Mouse (Mus musculus): ENCODE measurements around the gene Gm44805. TPM values are rescaled to one million over a fixed set of nuclear protein-coding genes. Genes with fewer than 3 reads are reported as not detected.

The Gm44805 gene
- not detected for polyA plus RNA-seq (2017; shearing (Covaris generic))

DNA sequence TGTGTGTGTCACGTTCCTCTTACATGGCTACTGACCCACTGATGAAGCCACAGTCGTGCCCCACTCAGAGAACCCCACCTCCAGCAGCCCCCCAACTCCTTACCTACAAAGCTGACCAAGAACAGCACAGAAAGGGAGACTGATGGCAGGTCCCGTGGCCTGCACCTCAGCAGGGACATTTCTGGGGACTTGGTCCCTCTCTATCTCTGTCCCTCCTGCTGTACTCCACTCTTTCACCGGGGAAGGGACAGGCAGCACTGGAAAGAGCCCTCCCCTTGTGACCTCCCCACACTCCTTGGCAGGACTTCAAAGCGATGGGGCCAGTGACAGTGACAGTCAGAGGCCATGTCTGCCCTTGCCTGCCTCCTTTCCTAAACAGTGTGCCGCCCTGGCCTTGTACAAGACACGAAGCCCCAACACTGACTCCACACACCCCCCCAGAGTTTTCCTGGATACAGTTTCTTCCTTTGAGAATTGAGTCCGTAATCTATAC is at the start of gene Gm44805, which contains the start of gene Apoc4:
Gene Gm44805 (minus strand): TSS at position 222 of the 493 bp plus-strand sequence.
Gene Apoc4 (minus strand): TSS at position 278 of the 493 bp plus-strand sequence.

GRCm38 (mm10) chr7:19715239-19716054 is 34.2 kb upstream of the Gm44805 start, which contains the start of gene Tomm40:
Tomm40 (minus strand) TSS chr7:19715438.

DNA sequence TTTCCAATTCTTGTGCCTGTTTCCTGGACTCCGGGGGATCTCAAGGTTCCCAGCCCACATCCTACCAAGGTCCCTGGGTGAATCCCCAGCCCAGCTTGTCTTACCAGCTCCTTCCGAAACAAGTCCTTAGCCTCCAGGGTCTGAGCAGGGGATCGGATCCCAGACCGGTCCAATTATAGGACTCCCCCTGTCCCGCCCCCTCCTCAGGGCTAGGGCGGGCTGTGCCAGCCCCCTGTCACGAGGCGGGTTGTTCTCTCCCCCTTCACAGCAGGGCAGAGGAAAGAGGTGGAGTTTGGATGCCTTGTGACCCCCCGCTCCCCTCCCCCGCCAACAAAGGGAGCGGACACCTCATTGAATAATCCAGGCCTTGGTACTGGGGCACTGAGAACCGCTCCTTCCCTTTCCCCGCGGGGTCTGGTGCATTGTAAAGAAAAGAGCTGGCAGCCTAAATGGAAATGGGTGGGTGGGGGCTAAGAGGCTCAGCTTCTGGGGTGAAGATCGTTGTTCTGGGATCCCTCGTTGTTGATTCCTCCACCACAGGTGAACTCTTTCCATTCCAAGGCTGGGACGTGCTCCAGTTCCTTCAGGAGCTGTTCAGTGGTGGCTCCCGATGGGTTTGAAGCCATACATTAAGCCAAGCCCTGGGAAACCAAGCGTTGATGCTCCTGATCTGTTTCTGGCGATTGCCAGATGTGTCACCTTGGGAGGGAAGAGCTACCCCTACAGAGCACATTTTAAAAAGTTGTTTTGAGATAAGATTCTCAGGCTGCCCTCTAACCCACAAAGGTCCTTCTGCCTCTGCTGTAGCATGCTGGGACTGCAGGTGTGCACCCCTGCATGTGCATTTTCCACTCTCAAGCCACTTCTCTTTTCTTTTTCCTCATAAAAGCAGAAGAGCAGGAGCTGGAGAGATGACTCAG is 17.9 kb upstream of the Gm44805 start, which contains the start of gene Apoe:
Gene Apoe (minus strand): TSS at position 282 of the 920 bp plus-strand sequence.

DNA sequence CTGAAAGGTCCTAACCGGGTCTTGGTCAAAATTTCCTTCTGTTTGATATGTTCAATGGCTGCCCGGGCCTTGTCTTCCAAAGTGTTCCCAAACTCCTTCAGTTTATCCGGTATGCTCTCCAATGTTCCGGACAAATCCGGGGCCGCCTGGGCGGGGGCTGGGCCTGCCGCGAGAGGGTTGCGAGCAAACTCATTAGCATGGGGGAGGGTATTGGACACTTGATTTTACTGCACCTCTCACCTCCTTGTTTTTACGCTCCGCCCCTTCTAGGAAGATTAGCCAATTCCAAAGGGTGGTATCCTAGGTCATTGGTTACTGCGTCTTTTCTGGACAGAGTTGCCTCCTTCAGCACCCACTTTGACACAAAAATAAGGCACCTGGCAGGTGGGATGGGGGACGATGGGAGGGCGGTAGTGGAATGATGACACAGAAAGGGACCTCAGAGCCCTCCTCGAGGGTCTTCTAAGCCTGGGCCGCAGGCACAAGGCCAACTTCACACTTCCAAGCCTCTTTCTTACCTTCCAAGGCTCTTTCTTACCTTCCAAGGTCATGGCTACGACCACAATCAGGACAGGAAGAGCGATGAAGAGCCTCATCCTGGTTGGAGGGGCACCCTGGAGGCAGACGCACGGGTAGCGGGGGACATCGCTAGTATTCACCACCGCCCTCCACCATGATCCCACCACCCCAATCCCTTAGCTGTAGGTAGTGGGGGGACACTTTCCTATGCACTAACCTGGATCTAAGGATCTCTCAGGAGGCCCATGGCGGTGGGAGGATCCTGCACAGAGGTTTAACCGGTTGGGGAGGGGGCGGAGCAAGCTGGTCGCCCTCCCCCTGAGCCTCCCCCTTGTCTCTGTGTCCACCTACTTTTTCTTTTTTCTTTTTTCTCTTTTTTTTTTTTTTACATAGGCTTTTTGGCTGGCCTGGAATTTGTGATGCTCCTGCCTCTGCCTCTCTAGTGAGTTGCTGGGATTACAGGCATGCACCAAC is 10.9 kb upstream of the Gm44805 start, which contains the start of gene Apoc1:
Gene Apoc1 (minus strand): TSS at position 788 of the 993 bp plus-strand sequence.

DNA sequence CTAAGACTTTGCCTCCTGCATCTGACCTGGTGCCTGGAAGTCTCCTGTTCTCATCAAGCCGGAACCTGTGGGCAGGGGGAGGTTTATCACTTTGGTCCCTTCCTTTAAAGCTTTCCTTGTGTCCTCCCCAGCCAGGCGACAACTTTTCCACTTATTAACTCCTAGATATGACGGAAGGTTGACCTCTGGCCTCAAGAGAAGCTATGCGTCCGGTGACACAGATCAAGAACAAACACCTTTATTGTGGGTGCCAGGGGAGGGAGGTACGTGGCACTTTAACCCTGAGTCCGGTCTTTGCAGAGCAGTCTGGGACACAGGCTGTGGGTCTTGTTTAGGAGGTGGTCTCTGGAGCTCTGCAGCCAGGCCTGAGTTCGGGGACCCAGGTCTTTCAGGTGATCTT is 3.4 kb downstream of the Gm44805 start, which contains the start of gene Apoc2:
Gene Apoc2 (minus strand): TSS at position 70 of the 400 bp plus-strand sequence.

DNA sequence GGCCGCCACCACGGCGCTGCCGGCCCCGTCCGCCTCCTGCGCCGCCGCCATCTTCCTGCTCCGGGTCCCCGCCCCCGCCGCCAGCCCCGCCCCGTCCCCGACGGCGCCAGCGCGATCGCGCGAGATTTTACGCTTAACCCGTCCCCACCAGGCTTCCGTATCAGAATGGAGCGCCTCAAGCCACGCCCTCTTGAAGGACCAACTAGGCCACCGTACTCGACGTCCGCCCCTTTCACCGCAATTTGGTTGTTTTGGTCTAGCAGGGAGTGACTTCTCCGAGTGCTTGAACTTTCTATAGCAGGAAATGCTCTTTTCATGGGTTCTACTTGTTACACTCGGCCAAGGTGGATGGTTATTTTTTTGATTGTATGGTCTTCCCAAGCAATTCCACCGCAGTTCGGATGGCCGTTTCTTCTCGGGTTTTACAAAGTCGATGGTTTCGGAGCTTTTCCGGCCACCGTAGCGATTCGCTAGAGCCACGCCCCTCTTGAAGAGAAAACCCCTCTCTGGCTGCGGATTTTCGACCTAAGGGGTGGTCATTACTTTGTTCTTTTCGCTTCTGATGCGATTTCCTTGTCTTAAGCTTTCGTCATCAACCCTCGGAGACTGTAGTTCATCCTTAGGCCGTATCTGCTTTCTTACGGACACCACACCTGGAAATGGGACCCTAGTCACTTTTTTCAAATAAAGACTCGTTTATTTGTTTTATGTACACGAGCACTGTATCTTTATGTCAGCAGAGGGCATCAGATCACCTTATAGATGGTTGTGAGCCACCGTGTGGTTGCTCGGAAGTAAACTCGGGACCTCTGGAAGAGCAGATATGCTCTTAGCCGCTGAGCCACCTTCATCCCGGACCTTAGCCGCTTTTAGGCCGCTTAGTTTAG is 16.0 kb downstream of the Gm44805 start, which contains the start of gene Clptm1:
Gene Clptm1 (minus strand): TSS at position 79 of the 887 bp plus-strand sequence.

DNA sequence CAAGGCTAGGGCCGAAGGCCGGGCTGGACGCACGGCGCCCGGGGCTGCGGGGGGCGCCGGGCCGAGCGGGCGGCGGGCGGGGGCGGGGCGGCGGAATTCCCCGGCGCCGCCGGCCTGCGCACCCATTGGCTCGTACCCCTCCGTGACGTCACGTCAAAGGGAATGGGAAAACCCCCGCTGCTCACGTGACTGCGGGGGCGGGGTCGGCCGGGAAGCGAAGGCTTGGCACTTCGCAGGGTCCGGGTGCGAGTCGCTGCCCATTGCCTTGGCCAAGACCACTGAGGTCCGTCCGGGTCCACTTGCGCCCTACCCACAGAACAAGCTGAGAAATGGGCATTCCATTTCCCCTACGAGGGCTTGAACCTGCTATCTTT is 51.9 kb downstream of the Gm44805 start, which contains the start of gene Relb:
Gene Relb (minus strand): TSS at position 78 of the 374 bp plus-strand sequence.

Other genes starting within 250 kb of the Gm44805 start
- 10 to 100 TPM in 1 of 2 experiments, 1 to 10 TPM in 1; 6.8 to 12.1 TPM for gene Mark4, start 222.6 kb downstream of the Gm44805 start, polyA plus RNA-seq (2017; shearing (Covaris generic))
- gene Exoc3l2, start 218.1 kb downstream of the Gm44805 start, polyA plus RNA-seq (2017; shearing (Covaris generic)), result under 1 TPM in 1 of 2 experiments, not detected in 1; 0.49 TPM
- gene Bloc1s3, start 173.1 kb downstream of the Gm44805 start, polyA plus RNA-seq (2017; shearing (Covaris generic)), result 10 to 100 TPM; 11.1 to 14.2 TPM
- 100 to 1,000 TPM in 1 of 2 experiments, 10 to 100 TPM in 1; 98.1 to 104 TPM for gene Trappc6a, start 173.0 kb downstream of the Gm44805 start, polyA plus RNA-seq (2017; shearing (Covaris generic))
- gene Nkpd1, start 163.6 kb downstream of the Gm44805 start, polyA plus RNA-seq (2017; shearing (Covaris generic)), result under 1 TPM in 1 of 2 experiments, not detected in 1; 0.44 TPM
- 10 to 100 TPM; 12.9 to 14.4 TPM for gene Ppp1r37, start 118.3 kb downstream of the Gm44805 start, polyA plus RNA-seq (2017; shearing (Covaris generic))
- gene Zfp296, start 104.1 kb downstream of the Gm44805 start, polyA plus RNA-seq (2017; shearing (Covaris generic)), result 1 to 10 TPM; 1.1 to 2.9 TPM
- gene Gemin7, start 103.8 kb downstream of the Gm44805 start, polyA plus RNA-seq (2017; shearing (Covaris generic)), result 100 to 1,000 TPM; 115 to 131 TPM
- gene Clasrp, start 76.9 kb downstream of the Gm44805 start, polyA plus RNA-seq (2017; shearing (Covaris generic)), result 10 to 100 TPM; 49.2 to 49.9 TPM
- 10 to 100 TPM; 76.1 to 91.6 TPM for gene Relb, start 52.0 kb downstream of the Gm44805 start, polyA plus RNA-seq (2017; shearing (Covaris generic))
- 100 to 1,000 TPM; 114 to 162 TPM for gene Clptm1, start 16.4 kb downstream of the Gm44805 start, polyA plus RNA-seq (2017; shearing (Covaris generic))
- under 1 TPM in 1 of 2 experiments, not detected in 1; 0.38 TPM for gene Apoc2, start 3.5 kb downstream of the Gm44805 start, polyA plus RNA-seq (2017; shearing (Covaris generic))
- under 1 TPM in 1 of 2 experiments, not detected in 1; 0.53 TPM for gene Apoc4, start 56 bp upstream of the Gm44805 start, polyA plus RNA-seq (2017; shearing (Covaris generic))
- 1 to 10 TPM in 1 of 2 experiments, under 1 TPM in 1; 0.67 to 3.8 TPM for gene Apoc1, start 11.2 kb upstream of the Gm44805 start, polyA plus RNA-seq (2017; shearing (Covaris generic))
- gene Apoe, start 17.8 kb upstream of the Gm44805 start, polyA plus RNA-seq (2017; shearing (Covaris generic)), result 10 to 100 TPM; 30.0 to 92.3 TPM
- 100 to 1,000 TPM in 1 of 2 experiments, 10 to 100 TPM in 1; 61.9 to 105 TPM for gene Tomm40, start 34.0 kb upstream of the Gm44805 start, polyA plus RNA-seq (2017; shearing (Covaris generic))
- gene Nectin2, start 69.1 kb upstream of the Gm44805 start, polyA plus RNA-seq (2017; shearing (Covaris generic)), result 1 to 10 TPM in 1 of 2 experiments, under 1 TPM in 1; 0.47 to 1.9 TPM
- gene Bcam, start 89.6 kb upstream of the Gm44805 start, polyA plus RNA-seq (2017; shearing (Covaris generic)), result 1 to 10 TPM; 5.2 to 5.4 TPM
- gene Cblc, start 115.4 kb upstream of the Gm44805 start, polyA plus RNA-seq (2017; shearing (Covaris generic)), result 1 to 10 TPM in 1 of 2 experiments, not detected in 1; 1.4 TPM
- gene Bcl3, start 141.3 kb upstream of the Gm44805 start, polyA plus RNA-seq (2017; shearing (Covaris generic)), result 100 to 1,000 TPM; 131 to 135 TPM
- under 1 TPM; 0.20 to 0.81 TPM for gene Gm19345, start 170.6 kb upstream of the Gm44805 start, polyA plus RNA-seq (2017; shearing (Covaris generic))
- 1 to 10 TPM in 1 of 2 experiments, under 1 TPM in 1; 0.48 to 1.1 TPM for gene Ceacam16, start 179.9 kb upstream of the Gm44805 start, polyA plus RNA-seq (2017; shearing (Covaris generic))
- gene Ceacam19, start 206.5 kb upstream of the Gm44805 start, polyA plus RNA-seq (2017; shearing (Covaris generic)), result not detected
- gene Pvr, start 239.7 kb upstream of the Gm44805 start, polyA plus RNA-seq (2017; shearing (Covaris generic)), result 10 to 100 TPM; 31.2 to 36.7 TPM

Data from activated CD4-positive, CD25-positive, alpha-beta regulatory T cell (primary cell).